Mouse (Mus musculus): ENCODE measurements around the gene Plcb1.

GRCm38 (mm10) chr2:135263943-135264342 is 478.1 kb downstream of the Plcb1 start:
- TF ChIP-seq POLR2A (IDR thresholded peaks at IDR 0.05; ENCODE audit: insufficient read depth, low read depth, low read length), result 0 out of 2 replicates have a peak, but pooled peaks have one; percentile 15
- TF ChIP-seq CTCF (IDR thresholded peaks at IDR 0.05), result peak; percentile 68
- TF ChIP-seq EP300 (IDR thresholded peaks at IDR 0.05; ENCODE audit: insufficient read depth, low read depth, low read length), result 0 out of 2 replicates have a peak, but pooled peaks have one; percentile 61
